Mouse (Mus musculus) midbrain, postnatal 0 days (tissue): ENCODE data around the gene Ganab. TPM values are rescaled to one million over a fixed set of nuclear protein-coding genes. Genes with fewer than 3 reads are reported as not detected.
A peak's percentile ranks its signal among the peaks of the same experiment; 100 is the strongest.

Experiments
- ATAC-seq: fragments of 200-750 bp; cut with Nextera tagmentation; 2 replicates; pipeline ENCODE4 v1.8.0; 2017; ENCODE audit warnings: moderate number of reproducible peaks, mild to moderate bottlenecking, moderate TSS enrichment, moderate library complexity; ENCODE audit not compliant: low FRiP score
- DNase-seq: peaks from one replicate; pipeline ENCODE4 v3.0.0-alpha.2; 2015; ENCODE audit warnings: low spot score
- H3K27ac ChIP-seq: fragments of 300-500 bp; sonication (generic); 2 replicates; pipeline ENCODE4 v1.5.1; 2014; ENCODE audit warnings: low read depth, mild to moderate bottlenecking, low read length, mixed read lengths
- H3K27me3 ChIP-seq: fragments of 300-500 bp; sonication (generic); 2 replicates; pipeline ENCODE4 v1.6.1; 2014; ENCODE audit warnings: low read length, control low read depth, mixed read lengths; ENCODE audit not compliant: insufficient read depth
- H3K36me3 ChIP-seq: fragments of 300-500 bp; sonication (generic); 2 replicates; pipeline ENCODE4 v1.6.1; 2014; ENCODE audit warnings: low read length, control low read depth, mixed read lengths; ENCODE audit not compliant: insufficient read depth
- H3K4me1 ChIP-seq: fragments of 300-500 bp; sonication (generic); 2 replicates; pipeline ENCODE4 v1.6.1; 2014; ENCODE audit warnings: mild to moderate bottlenecking, control low read depth, antibody characterized with exemption, low read length, mixed read lengths; ENCODE audit not compliant: insufficient read depth
- H3K4me2 ChIP-seq: fragments of 300-500 bp; sonication (generic); 2 replicates; pipeline ENCODE4 v1.6.1; 2014; ENCODE audit warnings: low read depth, mild to moderate bottlenecking, low read length, mixed read lengths; ENCODE audit not compliant: poor library complexity, severe bottlenecking
- H3K4me3 ChIP-seq: fragments of 300-500 bp; sonication (generic); 2 replicates; pipeline ENCODE4 v1.5.1; 2014; ENCODE audit warnings: low read depth, mild to moderate bottlenecking, low read length, moderate library complexity
- H3K9ac ChIP-seq: fragments of 300-500 bp; sonication (generic); replicated peaks from 2 replicates; pipeline ENCODE4 v1.6.1; 2014; ENCODE audit warnings: mild to moderate bottlenecking, low read length, moderate library complexity, mixed read lengths; ENCODE audit not compliant: poor library complexity, severe bottlenecking
- H3K9me3 ChIP-seq: fragments of 300-500 bp; sonication (generic); 2 replicates; pipeline ENCODE4 v1.6.1; 2016; ENCODE audit warnings: low read length, control low read depth
- CTCF ChIP-seq: IDR thresholded peaks from 2 replicates; pipeline ENCODE4 v1.5.1; 2016; ENCODE audit warnings: antibody characterized with exemption, mild to moderate bottlenecking
- WGBS: fragments of 180-500 bp; shearing (Covaris S2); extraction: QIAGEN DNeasy Blood & Tissue Kit; methylation state at CpG from one replicate; pipeline ENCODE4 v1.1.7; 2014; 5-methylcytosine and 5-hydroxymethylcytosine counted together
- polyA plus RNA-seq: library from polyadenylated mRNA; unstranded; fragments of >200 nt; fragmentation: Nextera tagmentation; extraction: Ambion mirVana; gene quantifications from 2 replicates; pipeline ENCODE4 v1.2.1, GENCODE M21; 2015
- total RNA-seq: library from RNA; depleted of rRNA; stranded (reverse); fragments of >200 nt; gene quantifications from 2 replicates; pipeline ENCODE4 v1.2.3, GENCODE M21; 2014

The Ganab gene
- total and polyA plus RNA-seq, 2 experiments from 2014 or later, result 49.4 to 86.9 TPM

- peak overlapping the region; percentile 8; the same call in 1 of the 2 replicates for H3K9ac ChIP-seq
- H3K36me3 ChIP-seq, result peaks cover 42% of the 10 kb centered on the region
- no peaks in the 10 kb centered on the region for H3K9me3 ChIP-seq
- no peak overlapping the region for H3K4me2 ChIP-seq
- no peak overlapping the region for H3K4me3 ChIP-seq
- H3K4me1 ChIP-seq, result no peaks in the 10 kb centered on the region; the same call in 1 of the 2 replicates
- no peak for ATAC-seq
- TF ChIP-seq CTCF, result no peak
- no peak overlapping the region for H3K27ac ChIP-seq
- 82% methylated on average over 6 of the region's 6 CpGs for WGBS
- DNase-seq, result no peak
- H3K27me3 ChIP-seq, result no peaks in the 10 kb centered on the region
Measured at GRCm38 (mm10) chr19:8945251-8945650, 47.4 kb downstream of the Ganab start.

GRCm38 (mm10) chr19:8946929-8947328 lies 49.1 kb downstream of the Ganab start:
- no peak overlapping the region for H3K4me3 ChIP-seq
- H3K27ac ChIP-seq, result no peak overlapping the region
- no peak overlapping the region for H3K4me2 ChIP-seq
- peaks cover 56% of the 10 kb centered on the region for H3K36me3 ChIP-seq
- no peaks in the 10 kb centered on the region for H3K27me3 ChIP-seq
- 94% methylated on average over 7 of the region's 7 CpGs for WGBS
- no peaks in the 10 kb centered on the region for H3K4me1 ChIP-seq
- no peak overlapping the region for H3K9ac ChIP-seq
- no peak for TF ChIP-seq CTCF
- H3K9me3 ChIP-seq, result no peaks in the 10 kb centered on the region
- ATAC-seq, result no peak
- no peak for DNase-seq

- 91% methylated on average over 5 of the region's 5 CpGs for WGBS
- Histone ChIP-seq H3K9ac (no peak overlapping the region), H3K4me1 (no peaks in the 10 kb centered on the region; the same call in 1 of the 2 replicates), H3K4me2 (no peak overlapping the region), H3K4me3 (no peak overlapping the region), H3K27ac (no peak overlapping the region), H3K9me3 (no peaks in the 10 kb centered on the region), H3K36me3 (peaks cover 60% of the 10 kb centered on the region), H3K27me3 (no peaks in the 10 kb centered on the region)
- DNase-seq (no peak), ATAC-seq (no peak)
- no peak for TF ChIP-seq CTCF
Measured at GRCm38 (mm10) chr19:8950190-8950589, 52.3 kb downstream of the Ganab start.

GRCm38 (mm10) chr19:8952241-8952640 lies 54.4 kb downstream of the Ganab start:
- TF ChIP-seq CTCF, result no peak
- no peak for ATAC-seq
- no peaks in the 10 kb centered on the region for H3K9me3 ChIP-seq
- DNase-seq, result peak; percentile 34
- no peak overlapping the region for H3K4me2 ChIP-seq
- H3K27ac ChIP-seq, result 0 out of 2 replicates have a peak overlapping the region, but pooled peaks have one; percentile 69
- no peaks in the 10 kb centered on the region; the same call in 1 of the 2 replicates for H3K4me1 ChIP-seq
- WGBS, result 81% methylated on average over 9 of the region's 9 CpGs
- H3K27me3 ChIP-seq, result no peaks in the 10 kb centered on the region
- H3K9ac ChIP-seq, result no peak overlapping the region
- H3K4me3 ChIP-seq, result no peak overlapping the region
- H3K36me3 ChIP-seq, result peaks cover 47% of the 10 kb centered on the region

GRCm38 (mm10) chr19:8953135-8954039 lies 55.5 kb downstream of the Ganab start, which contains the start of gene Tut1:
TSS of gene Tut1 (plus strand) at chr19:8953847.
- peak; percentile 99 for DNase-seq
- WGBS, result 1% methylated on average over 46 of the region's 46 CpGs
- Histone ChIP-seq H3K27ac (peak within 1 kb of the TSS; percentile 69), H3K4me1 (no peaks in the 10 kb centered on the region; the same call in 1 of the 2 replicates), H3K9me3 (no peaks in the 10 kb centered on the region), H3K36me3 (peaks cover 35% of the 10 kb centered on the region), H3K4me2 (peak within 1 kb of the TSS; percentile 59), H3K27me3 (no peaks in the 10 kb centered on the region), H3K4me3 (peak within 1 kb of the TSS; percentile 63), H3K9ac (peak within 1 kb of the TSS; percentile 65)
- TF ChIP-seq CTCF, result peak; percentile 17; the same call in 1 of the 2 replicates
- peak; percentile 94 for ATAC-seq

DNA sequence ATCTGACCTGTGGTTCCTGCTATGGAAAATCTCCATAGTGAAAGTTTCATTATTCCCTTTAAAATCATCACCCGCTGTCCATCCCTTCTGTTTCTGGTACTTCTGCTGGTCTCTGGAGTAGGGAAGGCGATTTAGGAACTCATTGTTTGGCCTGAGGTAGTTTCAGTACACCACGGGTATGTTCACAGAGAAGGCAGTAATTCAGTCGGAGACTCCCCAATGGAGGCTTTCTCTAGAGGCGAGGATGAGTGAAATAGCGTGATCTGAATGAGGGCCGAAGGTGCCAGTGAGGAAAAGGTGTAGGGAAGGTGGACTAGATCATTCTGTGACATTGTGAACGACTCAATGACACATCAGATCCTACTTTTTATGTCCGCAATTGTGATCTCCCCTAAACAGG lies 56.3 kb downstream of the Ganab start:
- H3K9ac ChIP-seq, result peak overlapping the region; percentile 65
- no peaks in the 10 kb centered on the region; the same call in 1 of the 2 replicates for H3K4me1 ChIP-seq
- DNase-seq, result no peak
- H3K27me3 ChIP-seq, result no peaks in the 10 kb centered on the region
- ATAC-seq, result no peak
- peak overlapping the region; percentile 63 for H3K4me3 ChIP-seq
- H3K4me2 ChIP-seq, result peak overlapping the region; percentile 59
- H3K9me3 ChIP-seq, result no peaks in the 10 kb centered on the region
- H3K27ac ChIP-seq, result peak overlapping the region; percentile 65
- 7% methylated on average over 9 of the region's 9 CpGs for WGBS
- H3K36me3 ChIP-seq, result peaks cover 30% of the 10 kb centered on the region
- TF ChIP-seq CTCF, result no peak
